Mouse (Mus musculus) Muller cell, postnatal 12 days (primary cell): ENCODE measurements around the gene Rhoq.

Source experiments
- DNase-seq: peaks from one replicate; pipeline ENCODE4 v3.0.0-alpha.2; 2015; ENCODE audit errors: inconsistent ontology term

Rhoq gene

GRCm38 (mm10) chr17:86962894-86963585 is at the start of gene Rhoq:
TSS of gene Rhoq (plus strand) at chr17:86963082.
- DNase-seq: peak; percentile 94

- no peak for DNase-seq
These were observed 47.3 kb upstream of the Rhoq start for GRCm38 (mm10) chr17:86915540-86915939.

- DNase-seq: no peak
These were observed 45.8 kb upstream of the Rhoq start, which contains the start of gene Tmem247 for GRCm38 (mm10) chr17:86917048-86917447. TSS of gene Tmem247 (plus strand) at chr17:86917348.

DNA sequence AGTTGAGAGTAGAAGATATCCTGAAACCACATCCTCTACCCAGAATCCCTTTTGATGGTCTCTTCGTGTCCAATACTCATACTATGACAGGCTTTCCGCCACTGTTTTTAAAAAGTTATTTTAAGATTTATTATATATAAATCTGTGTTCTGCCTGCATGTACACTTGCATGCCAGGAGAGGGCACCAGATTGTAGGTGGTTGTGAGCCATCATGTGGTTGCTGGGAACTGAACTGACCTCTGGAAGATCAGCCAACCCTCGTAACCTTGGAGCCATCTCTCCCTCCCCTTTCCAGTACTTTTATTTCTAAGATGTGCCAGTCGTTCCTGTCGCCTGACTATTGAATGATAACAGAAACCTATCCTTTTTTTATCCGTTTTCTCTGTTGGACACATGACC is 44.1 kb upstream of the Rhoq start:
- DNase-seq: no peak

GRCm38 (mm10) chr17:86919729-86920128 is 43.2 kb upstream of the Rhoq start:
- DNase-seq: no peak

DNA sequence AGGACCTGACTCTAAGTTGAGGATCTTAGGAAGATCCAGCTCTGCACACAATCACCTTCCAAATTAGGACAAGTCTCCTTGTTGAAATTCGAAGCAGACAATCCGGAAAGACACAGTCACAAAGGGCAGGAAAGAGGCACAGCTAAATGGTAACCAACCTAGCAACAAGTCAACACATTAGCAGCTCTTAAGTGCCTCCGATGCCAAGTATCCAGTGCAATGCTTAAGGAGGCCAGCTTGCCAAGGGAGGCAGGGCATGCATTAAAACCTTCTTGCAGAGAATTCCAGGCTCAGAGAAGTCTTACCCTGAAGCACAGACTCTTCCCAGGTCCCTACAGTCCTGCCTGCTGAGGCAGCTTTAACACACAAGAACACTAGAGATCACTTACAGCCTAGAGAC is 38.2 kb upstream of the Rhoq start:
- no peak for DNase-seq

- DNase-seq: no peak
These were observed 36.0 kb upstream of the Rhoq start for GRCm38 (mm10) chr17:86926836-86927235.

- no peak for DNase-seq
These were observed 33.5 kb upstream of the Rhoq start for GRCm38 (mm10) chr17:86929355-86929754.

- peak; percentile 28 for DNase-seq
These were observed 32.9 kb upstream of the Rhoq start for GRCm38 (mm10) chr17:86929981-86930380.

DNA sequence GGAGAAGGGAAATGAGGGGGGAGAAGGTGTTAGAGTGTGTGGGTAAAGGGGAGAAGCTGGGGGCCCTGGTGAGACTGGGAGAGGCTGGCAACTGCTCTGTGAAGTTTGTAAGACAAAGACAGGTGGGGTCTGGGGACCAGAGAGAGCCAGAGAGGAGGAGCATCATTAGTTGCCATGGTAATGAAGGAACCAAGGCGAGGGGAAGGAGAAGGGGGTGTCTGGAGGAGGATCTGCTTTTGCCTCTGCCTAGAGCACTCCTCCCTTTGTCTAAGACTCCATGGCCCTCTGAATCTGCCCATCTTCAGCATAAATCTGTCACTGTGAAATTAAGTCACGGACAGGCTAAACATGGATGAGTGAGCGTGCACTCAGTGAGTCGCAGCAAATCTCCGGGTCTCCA is 30.0 kb upstream of the Rhoq start:
- DNase-seq: no peak

GRCm38 (mm10) chr17:86937064-86937463 is 25.8 kb upstream of the Rhoq start:
- DNase-seq: peak; percentile 5

GRCm38 (mm10) chr17:86937497-86938155 is 25.3 kb upstream of the Rhoq start:
- peak; percentile 83 for DNase-seq

- no peak for DNase-seq
These were observed 24.2 kb upstream of the Rhoq start for GRCm38 (mm10) chr17:86938683-86939082.

DNA sequence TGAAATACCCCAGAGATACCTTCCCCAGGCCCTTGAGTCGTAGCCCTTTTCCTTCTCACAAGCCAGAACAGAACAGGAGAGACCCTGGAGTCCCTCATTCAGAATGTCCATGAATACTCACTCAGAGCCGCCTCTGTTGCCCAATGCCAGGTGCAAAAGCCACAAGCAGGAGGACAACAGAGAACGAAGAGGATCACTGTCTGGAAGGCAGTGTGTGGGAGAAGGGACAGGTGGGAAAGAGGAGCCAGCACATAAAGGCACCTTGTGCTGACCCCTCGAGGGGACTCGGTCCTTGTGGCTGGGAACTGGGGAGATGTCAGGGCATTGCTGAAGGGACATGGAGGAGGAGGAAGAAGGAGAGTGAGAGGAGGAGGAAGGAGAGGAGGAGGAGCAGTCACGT is 20.8 kb upstream of the Rhoq start:
- no peak for DNase-seq

DNA sequence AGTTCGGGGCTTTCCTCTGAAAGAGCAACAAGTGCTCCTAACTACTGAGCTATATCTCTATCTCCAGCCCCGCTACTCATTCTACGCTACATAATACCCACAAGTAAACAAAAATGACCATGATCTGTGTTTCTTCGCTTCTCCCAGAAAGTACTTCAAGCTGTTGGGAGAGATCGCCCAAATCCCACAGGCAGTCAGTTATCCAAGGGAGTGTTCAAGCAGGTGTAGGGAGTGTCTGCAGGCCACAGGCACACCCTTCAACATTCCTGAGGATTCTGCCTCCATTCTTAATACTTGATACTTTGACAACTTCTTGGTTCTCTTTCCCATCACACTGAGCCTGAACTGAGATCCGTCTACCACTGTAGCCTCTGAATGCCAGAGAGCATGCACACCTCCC is 19.7 kb upstream of the Rhoq start:
- DNase-seq: no peak

GRCm38 (mm10) chr17:86946078-86946477 is 16.8 kb upstream of the Rhoq start:
- no peak for DNase-seq

DNA sequence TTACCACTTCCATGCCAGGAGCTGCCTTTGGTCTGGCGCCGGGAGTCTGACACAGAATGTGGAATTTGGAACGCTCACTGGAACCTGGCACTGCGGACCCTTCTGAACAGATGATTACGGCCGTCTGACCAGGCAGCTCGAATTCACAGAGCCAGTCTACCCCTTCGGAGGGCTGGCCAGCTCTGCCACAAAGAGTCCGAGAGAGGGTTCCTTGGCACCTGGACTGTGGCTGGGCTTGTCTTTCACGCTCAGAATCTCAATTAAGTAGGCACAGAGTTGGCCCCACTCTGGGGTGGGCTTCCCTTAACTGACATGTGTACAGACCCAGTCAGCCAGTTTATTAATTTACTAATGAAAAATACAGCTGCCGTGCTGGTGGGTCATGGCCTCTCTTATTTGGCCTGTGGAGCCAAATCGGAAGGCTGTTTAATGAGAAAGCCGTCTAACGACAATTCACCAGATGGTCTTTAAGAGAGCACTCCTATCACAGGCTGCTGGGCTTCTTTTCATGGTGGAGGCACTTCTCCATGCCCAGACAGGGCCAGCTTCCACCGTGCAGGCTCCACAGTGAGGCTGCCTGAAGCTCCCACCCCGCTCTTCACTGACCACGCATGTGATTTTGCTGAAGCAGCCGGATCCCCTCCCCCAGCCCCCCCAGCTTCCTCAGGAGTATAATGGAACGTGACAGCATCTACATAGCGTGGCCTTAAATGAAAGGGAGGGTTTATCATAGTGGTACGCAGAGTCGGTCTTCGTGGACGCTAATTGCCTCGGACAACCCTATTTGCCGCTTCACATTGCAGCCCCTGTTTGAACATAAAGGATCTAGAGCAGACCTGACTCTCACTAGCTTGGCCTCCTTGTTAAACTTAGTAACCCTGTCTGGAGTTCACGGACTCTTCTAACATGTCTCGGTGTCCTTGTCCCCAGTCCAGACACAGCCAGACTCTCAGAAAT is 14.8 kb upstream of the Rhoq start, which contains the start of gene Atp6v1e2:
Gene Atp6v1e2, minus strand, starts transcription at position 58 of the 957 bp plus-strand sequence.
- DNase-seq: peak; percentile 84

DNA sequence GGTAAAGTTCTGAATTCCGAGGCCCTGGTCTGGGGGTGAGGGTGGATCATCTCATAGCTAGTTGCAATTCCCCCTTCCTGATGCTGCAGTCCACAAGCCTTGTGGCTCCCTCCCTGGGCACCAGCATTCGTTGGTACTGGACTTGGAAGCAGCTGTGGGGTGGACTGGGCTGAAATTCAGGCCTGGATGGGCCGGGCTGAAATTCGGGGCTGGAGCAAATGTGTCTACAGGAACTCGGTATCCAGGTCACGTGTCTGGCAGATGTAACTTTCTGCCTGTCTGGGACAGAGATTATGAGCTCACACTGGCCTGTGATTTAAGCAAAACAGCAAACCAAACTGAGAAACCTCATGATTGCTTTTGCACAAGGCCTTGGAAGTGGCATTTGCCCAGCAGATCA is 14.1 kb upstream of the Rhoq start:
- DNase-seq: peak; percentile 40

- no peak for DNase-seq
These were observed 5.6 kb upstream of the Rhoq start for GRCm38 (mm10) chr17:86957239-86957638.

DNA sequence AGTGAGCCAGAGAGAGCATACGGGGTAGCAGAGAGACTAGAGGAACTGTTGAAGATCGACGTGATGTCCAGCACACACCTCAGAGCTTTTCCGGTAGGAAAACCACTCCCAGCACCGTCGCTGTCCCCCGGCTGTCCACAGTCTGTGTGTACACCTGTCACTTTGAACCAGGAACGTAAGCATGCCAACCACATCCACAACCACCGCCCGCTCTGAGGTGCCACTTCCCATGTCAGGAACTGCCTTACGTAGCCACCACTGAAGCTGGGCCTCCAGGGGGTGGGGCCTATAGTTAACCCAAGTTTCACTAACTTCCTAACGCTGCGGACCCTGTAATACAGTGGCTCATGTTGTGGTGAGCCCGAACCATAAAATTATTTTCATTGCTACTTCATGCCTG is 4.9 kb upstream of the Rhoq start:
- DNase-seq: no peak

GRCm38 (mm10) chr17:86961301-86961841 is 1.5 kb upstream of the Rhoq start:
- peak; percentile 72 for DNase-seq
